Comparison of ENCODE assay signal across 26 mouse cellular contexts in the genomic region with DNA sequence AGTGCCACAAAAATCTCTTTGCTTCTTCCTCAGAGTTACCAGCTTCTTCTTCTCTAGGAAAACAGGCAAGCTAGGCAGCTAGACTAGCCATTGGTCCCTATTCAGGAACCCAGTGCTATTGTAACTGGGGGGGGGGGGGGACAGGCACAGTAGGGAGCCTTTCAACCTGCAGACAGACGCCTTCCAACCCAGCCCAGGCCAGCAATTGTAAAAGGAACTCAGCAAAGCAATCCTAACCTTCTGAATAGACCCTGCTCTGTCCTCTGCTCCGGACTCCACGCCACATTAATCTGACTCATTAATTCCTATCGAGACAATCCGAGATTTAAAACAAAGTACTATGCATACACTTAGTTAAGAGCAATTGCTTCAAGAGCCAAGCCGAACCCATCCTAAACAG. TPM values are rescaled to one million over a fixed set of nuclear protein-coding genes. Genes with fewer than 3 reads are reported as not detected.
DNase-seq lines count a peak whose midpoint lies in the region; ATAC-seq and TF ChIP-seq lines count a peak whose summit lies in the region.
"Had no signal": no experiment of that assay in that cellular context is flagged by ENCODE, and none has a peak within 500 bp of the region (broad histone marks: within the 10 kb centered on the region; RNA-seq: fewer than 3 reads in every experiment).

No protein-coding gene starts in this region.

- peak; percentile 27 for DNase-seq in forebrain, embryonic 10.5 days (ENCODE audit: extremely low spot score, low spot score)
- DNase-seq in midbrain, embryonic 10.5 days (ENCODE audit: low spot score), result no peak
- DNase-seq in midbrain, embryonic 14.5 days, result no peak
- peak; percentile 5 for DNase-seq in retina, postnatal 1 day
- no peak for DNase-seq in retina, embryonic 14.5 days (ENCODE audit: low spot score)
- DNase-seq in thymus, adult 2 months, result no peak
- DNase-seq: adrenal gland, postnatal 36 days; cerebellum, adult 11 months; cerebellum, postnatal 10 days; gastrocnemius, adult 2 months; heart, postnatal 36 days; kidney, adult 11 months; kidney, postnatal 36 days; layer of hippocampus, postnatal 36 days; liver, postnatal 0 days; right cerebral cortex, postnatal 4 days; thymus, adult 18-20 months had no signal

- no peak for TF ChIP-seq CTCF in thymus, adult 2 months (IDR thresholded peaks at IDR 0.05; ENCODE audit: borderline replicate concordance, control insufficient read depth, extremely low read depth, insufficient read depth, low read length, poor library complexity)

- H3K9me3 ChIP-seq in forebrain, embryonic 10.5 days, result no peaks in the 10 kb centered on the region
- H3K9me3 ChIP-seq in forebrain, embryonic 13.5 days (replicated peaks), result no peaks in the 10 kb centered on the region
- no peaks in the 10 kb centered on the region for H3K9me3 ChIP-seq in midbrain, embryonic 10.5 days (replicated peaks)
- H3K9me3 ChIP-seq in midbrain, embryonic 14.5 days (ENCODE audit: control insufficient read depth, low read length), result no peaks in the 10 kb centered on the region
- no peaks in the 10 kb centered on the region for H3K9me3 ChIP-seq in heart, embryonic 12.5 days (replicated peaks)
- H3K9me3 ChIP-seq: heart, embryonic 15.5 days; kidney, embryonic 15.5 days; limb, embryonic 12.5 days; stomach, embryonic 15.5 days had no signal

- peak overlapping the region; percentile 17; the same call in 1 of the 2 replicates for H3K27ac ChIP-seq in forebrain, embryonic 10.5 days
- H3K27ac ChIP-seq in forebrain, embryonic 13.5 days, result no peak overlapping the region
- no peak overlapping the region for H3K27ac ChIP-seq in midbrain, embryonic 10.5 days (replicated peaks)
- H3K27ac ChIP-seq in midbrain, embryonic 14.5 days (replicated peaks; ENCODE audit: low read depth, low read length), result no peak overlapping the region
- H3K27ac ChIP-seq in thymus, adult 2 months (ENCODE audit: control insufficient read depth, insufficient read depth, low read length), result no peak overlapping the region
- no peak overlapping the region for H3K27ac ChIP-seq in heart, embryonic 12.5 days (ENCODE audit: poor library complexity, severe bottlenecking)
- H3K27ac ChIP-seq: gastrocnemius, adult 2 months; heart, embryonic 15.5 days; kidney, embryonic 15.5 days; limb, embryonic 12.5 days; macrophage; stomach, embryonic 15.5 days had no signal

- H3K27me3 ChIP-seq in forebrain, embryonic 10.5 days (ENCODE audit: poor library complexity, severe bottlenecking), result no peaks in the 10 kb centered on the region
- H3K27me3 ChIP-seq in forebrain, embryonic 13.5 days, result no peaks in the 10 kb centered on the region
- 0 out of 2 replicates have a peak, but pooled peaks cover 3% of the 10 kb centered on the region for H3K27me3 ChIP-seq in midbrain, embryonic 10.5 days (ENCODE audit: low read depth, poor library complexity, severe bottlenecking)
- no peaks in the 10 kb centered on the region for H3K27me3 ChIP-seq in midbrain, embryonic 14.5 days (ENCODE audit: control insufficient read depth, insufficient read depth, low read length)
- H3K27me3 ChIP-seq in thymus, adult 2 months (ENCODE audit: control insufficient read depth, insufficient read depth, low read length), result no peaks in the 10 kb centered on the region
- peaks cover 8% of the 10 kb centered on the region; the same call in 1 of the 2 replicates for H3K27me3 ChIP-seq in heart, embryonic 12.5 days (replicated peaks)

- no peak for ATAC-seq in forebrain, embryonic 13.5 days
- no peak for ATAC-seq in midbrain, embryonic 14.5 days (ENCODE audit: low FRiP score, low TSS enrichment)
- no peak for ATAC-seq in heart, embryonic 12.5 days (ENCODE audit: insufficient number of reproducible peaks, low FRiP score)
- ATAC-seq: liver, postnatal 0 days; lung, postnatal 0 days had no signal

- no peak overlapping the region; the same call in 1 of the 2 replicates for H3K4me2 ChIP-seq in forebrain, embryonic 13.5 days
- no peak overlapping the region for H3K4me2 ChIP-seq in midbrain, embryonic 14.5 days (ENCODE audit: low read length)
- no peak overlapping the region for H3K4me2 ChIP-seq in heart, embryonic 12.5 days
- H3K4me2 ChIP-seq: heart, embryonic 15.5 days; kidney, embryonic 15.5 days; limb, embryonic 12.5 days; liver, embryonic 11.5 days; stomach, embryonic 15.5 days had no signal

- TF ChIP-seq POLR2A in thymus, adult 2 months (IDR thresholded peaks at IDR 0.05; ENCODE audit: control insufficient read depth, extremely low read depth, insufficient read depth, low read length, poor library complexity), result no peak

- WGBS in forebrain, embryonic 10.5 days, result 3% methylated on average over 6 of the region's 6 CpGs
- 2% methylated on average over 6 of the region's 6 CpGs for WGBS in forebrain, embryonic 13.5 days
- WGBS in midbrain, embryonic 10.5 days, result 10% methylated on average over 6 of the region's 6 CpGs
- 5% methylated on average over 6 of the region's 6 CpGs for WGBS in midbrain, embryonic 14.5 days
- WGBS in thymus, adult 2 months, result 56% methylated on average over 6 of the region's 6 CpGs
- 38% methylated on average over 6 of the region's 6 CpGs for WGBS in heart, embryonic 12.5 days

- H3K36me3 ChIP-seq in forebrain, embryonic 10.5 days (replicated peaks), result no peaks in the 10 kb centered on the region
- H3K36me3 ChIP-seq in forebrain, embryonic 13.5 days (ENCODE audit: poor library complexity, severe bottlenecking), result no peaks in the 10 kb centered on the region
- H3K36me3 ChIP-seq in midbrain, embryonic 10.5 days, result no peaks in the 10 kb centered on the region
- no peaks in the 10 kb centered on the region for H3K36me3 ChIP-seq in midbrain, embryonic 14.5 days (ENCODE audit: control insufficient read depth, insufficient read depth, low read length)
- H3K36me3 ChIP-seq in thymus, adult 2 months (ENCODE audit: control insufficient read depth, insufficient read depth, low read length), result no peaks in the 10 kb centered on the region
- no peaks in the 10 kb centered on the region for H3K36me3 ChIP-seq in heart, embryonic 12.5 days
- H3K36me3 ChIP-seq: heart, embryonic 15.5 days; kidney, embryonic 15.5 days; limb, embryonic 12.5 days; stomach, embryonic 15.5 days had no signal

- no peak overlapping the region for H3K9ac ChIP-seq in forebrain, embryonic 13.5 days
- no peak overlapping the region for H3K9ac ChIP-seq in midbrain, embryonic 14.5 days (replicated peaks; ENCODE audit: low read length)
- H3K9ac ChIP-seq in heart, embryonic 12.5 days, result no peak overlapping the region
- H3K9ac ChIP-seq: heart, embryonic 15.5 days; kidney, embryonic 15.5 days; limb, embryonic 12.5 days; liver, postnatal 0 days; stomach, embryonic 15.5 days had no signal

- H3K4me3 ChIP-seq in forebrain, embryonic 10.5 days, result peak overlapping the region; percentile 22; the same call in 1 of the 2 replicates
- H3K4me3 ChIP-seq in forebrain, embryonic 13.5 days, result no peak overlapping the region
- H3K4me3 ChIP-seq in midbrain, embryonic 10.5 days, result 0 out of 2 replicates have a peak overlapping the region, but pooled peaks have one; percentile 17
- H3K4me3 ChIP-seq in midbrain, embryonic 14.5 days (replicated peaks; ENCODE audit: low read depth, low read length), result no peak overlapping the region
- no peak overlapping the region for H3K4me3 ChIP-seq in thymus, adult 2 months (ENCODE audit: control insufficient read depth, insufficient read depth, low read length)
- no peak overlapping the region for H3K4me3 ChIP-seq in heart, embryonic 12.5 days
- H3K4me3 ChIP-seq: gastrocnemius, adult 2 months; heart, embryonic 15.5 days; kidney, embryonic 15.5 days; limb, embryonic 12.5 days; stomach, embryonic 15.5 days had no signal

- peaks cover 27% of the 10 kb centered on the region for H3K4me1 ChIP-seq in forebrain, embryonic 10.5 days
- H3K4me1 ChIP-seq in forebrain, embryonic 13.5 days, result peaks cover 8% of the 10 kb centered on the region; the same call in 1 of the 2 replicates
- H3K4me1 ChIP-seq in midbrain, embryonic 10.5 days, result peaks cover 23% of the 10 kb centered on the region
- H3K4me1 ChIP-seq in midbrain, embryonic 14.5 days (ENCODE audit: control insufficient read depth, insufficient read depth, low read length), result no peaks in the 10 kb centered on the region
- no peaks in the 10 kb centered on the region for H3K4me1 ChIP-seq in thymus, adult 2 months (replicated peaks; ENCODE audit: control insufficient read depth, insufficient read depth, low read length)
- no peaks in the 10 kb centered on the region for H3K4me1 ChIP-seq in heart, embryonic 12.5 days (replicated peaks)
- H3K4me1 ChIP-seq: heart, embryonic 15.5 days; kidney, embryonic 15.5 days; limb, embryonic 12.5 days; stomach, embryonic 15.5 days had no signal

RNA-seq across cellular contexts. Expression of a gene that starts 26.4 kb away (rescaled TPM):
- polyA plus RNA-seq in forebrain, embryonic 10.5 days (2016; fragmentation: Nextera tagmentation; extraction: Ambion mirVana), result 142 and 145 TPM in 2 replicates
- 119 and 126 TPM in 2 replicates for polyA plus RNA-seq in forebrain, embryonic 13.5 days (2015; fragmentation: Nextera tagmentation; extraction: Ambion mirVana)
- 134 and 143 TPM in 2 replicates for polyA plus RNA-seq in midbrain, embryonic 10.5 days (2016; fragmentation: Nextera tagmentation; extraction: Ambion mirVana)
- polyA plus RNA-seq in midbrain, embryonic 14.5 days (2014; fragmentation: Nextera tagmentation; extraction: Ambion mirVana), result 145 and 154 TPM in 2 replicates
- polyA plus RNA-seq in thymus, adult 2 months (2012; rRNA removed), result 15.2 and 18.5 TPM in 2 replicates
- polyA plus RNA-seq in heart, embryonic 12.5 days (2016; fragmentation: Nextera tagmentation; extraction: Ambion mirVana), result 66.8 and 69.9 TPM in 2 replicates

Comparison
In these comparisons a context has a peak if more than half of its experiments do, and no peak if none do; other contexts are left out.
1. DNase-seq: peak in forebrain, embryonic 10.5 days (single experiment) and retina, postnatal 1 day (single experiment); none in midbrain, embryonic 10.5 days (single experiment), midbrain, embryonic 14.5 days (single experiment), retina, embryonic 14.5 days (single experiment) and thymus, adult 2 months (single experiment).
2. H3K4me3 ChIP-seq: peak in forebrain, embryonic 10.5 days (single experiment) and midbrain, embryonic 10.5 days (single experiment); none in forebrain, embryonic 13.5 days (single experiment), midbrain, embryonic 14.5 days (single experiment), thymus, adult 2 months (single experiment) and heart, embryonic 12.5 days (single experiment).